Mouse (Mus musculus) midbrain, embryonic 13.5 days (tissue): ENCODE measurements around the gene Zfp292. TPM values are rescaled to one million over a fixed set of nuclear protein-coding genes. Genes with fewer than 3 reads are reported as not detected.

Experiments used
- ATAC-seq: fragments of 200-750 bp; cut with Nextera tagmentation; 2 replicates; pipeline ENCODE4 v1.8.0; 2017; ENCODE audit warnings: mild to moderate bottlenecking, moderate TSS enrichment, moderate library complexity
- H3K27ac ChIP-seq: fragments of 300-500 bp; sonication (generic); 2 replicates; pipeline ENCODE4 v1.5.1; 2015; ENCODE audit warnings: inconsistent platforms, mild to moderate bottlenecking, moderate library complexity
- H3K27me3 ChIP-seq: fragments of 300-500 bp; sonication (generic); 2 replicates; pipeline ENCODE4 v1.6.1; 2015; ENCODE audit warnings: mild to moderate bottlenecking, inconsistent platforms
- H3K36me3 ChIP-seq: fragments of 300-500 bp; sonication (generic); 2 replicates; pipeline ENCODE4 v1.6.1; 2015; ENCODE audit warnings: mild to moderate bottlenecking, inconsistent platforms
- H3K4me1 ChIP-seq: fragments of 300-500 bp; sonication (generic); replicated peaks from 2 replicates; pipeline ENCODE4 v1.6.1; 2015; ENCODE audit warnings: inconsistent platforms
- H3K4me2 ChIP-seq: fragments of 300-500 bp; sonication (generic); replicated peaks from 2 replicates; pipeline ENCODE4 v1.6.1; 2015; ENCODE audit warnings: moderate library complexity, mild to moderate bottlenecking, inconsistent platforms
- H3K4me3 ChIP-seq: fragments of 300-500 bp; sonication (generic); replicated peaks from 2 replicates; pipeline ENCODE4 v1.5.1; 2015; ENCODE audit warnings: mild to moderate bottlenecking, inconsistent platforms
- H3K9ac ChIP-seq: fragments of 300-500 bp; sonication (generic); replicated peaks from 2 replicates; pipeline ENCODE4 v1.6.1; 2015; ENCODE audit warnings: mild to moderate bottlenecking, inconsistent platforms
- H3K9me3 ChIP-seq: fragments of 300-500 bp; sonication (generic); 2 replicates; pipeline ENCODE4 v1.6.1; 2016; ENCODE audit warnings: mild to moderate bottlenecking, inconsistent platforms
- WGBS: fragments of 180-500 bp; shearing (Covaris S2); methylation state at CpG from one replicate; pipeline ENCODE4 v1.1.7; 2015; 5-methylcytosine and 5-hydroxymethylcytosine counted together
- polyA plus RNA-seq: library from polyadenylated mRNA; unstranded; fragments of >200 nt; fragmentation: Nextera tagmentation; extraction: Ambion mirVana; gene quantifications from 2 replicates; pipeline ENCODE4 v1.2.1, GENCODE M21; 2015

Gene Zfp292
- polyA plus RNA-seq, 1 experiment from 2014 or later: 40.3 TPM

- no peak overlapping the region for H3K9ac ChIP-seq
- no peak for ATAC-seq
- no peak overlapping the region for H3K4me2 ChIP-seq
- no peak overlapping the region for H3K4me3 ChIP-seq
- 24% methylated on average over 4 of the region's 4 CpGs for WGBS
- no peaks in the 10 kb centered on the region for H3K27me3 ChIP-seq
- H3K27ac ChIP-seq: no peak overlapping the region
- H3K9me3 ChIP-seq: no peaks in the 10 kb centered on the region
- no peaks in the 10 kb centered on the region for H3K36me3 ChIP-seq
- H3K4me1 ChIP-seq: peaks cover under 1% of the 10 kb centered on the region; the same call in 1 of the 2 replicates
Observed at GRCm38 (mm10) chr4:34782730-34783129, 100.0 kb downstream of the Zfp292 start.

GRCm38 (mm10) chr4:34777677-34778527 lies 104.9 kb downstream of the Zfp292 start, which contains the start of gene Smim8:
Gene Smim8 (minus strand): TSS chr4:34778423.
- Histone ChIP-seq H3K36me3 (no peaks in the 10 kb centered on the region), H3K4me2 (peak within 1 kb of the TSS; percentile 72), H3K4me1 (peaks cover 10% of the 10 kb centered on the region), H3K27ac (peak within 1 kb of the TSS; percentile 85), H3K27me3 (no peaks in the 10 kb centered on the region), H3K4me3 (peak within 1 kb of the TSS; percentile 67), H3K9me3 (no peaks in the 10 kb centered on the region), H3K9ac (peak within 1 kb of the TSS; percentile 71)
- ATAC-seq: peak; percentile 97
- 5% methylated on average over 40 of the region's 40 CpGs for WGBS

GRCm38 (mm10) chr4:34771652-34772371 lies 110.9 kb downstream of the Zfp292 start:
- peak overlapping the region; percentile 59 for H3K27ac ChIP-seq

GRCm38 (mm10) chr4:34756163-34756562 lies 126.6 kb downstream of the Zfp292 start, which contains the start of gene Gm136:
Gene Gm136 (minus strand): TSS chr4:34756263.
- 89% methylated on average over 1 of the region's 1 CpGs for WGBS
- H3K9ac ChIP-seq: no peak within 1 kb of the TSS
- no peaks in the 10 kb centered on the region for H3K36me3 ChIP-seq
- no peak within 1 kb of the TSS for H3K27ac ChIP-seq
- no peak within 1 kb of the TSS for H3K4me3 ChIP-seq
- H3K9me3 ChIP-seq: no peaks in the 10 kb centered on the region
- no peak for ATAC-seq
- H3K27me3 ChIP-seq: no peaks in the 10 kb centered on the region
- H3K4me2 ChIP-seq: no peak within 1 kb of the TSS
- H3K4me1 ChIP-seq: no peaks in the 10 kb centered on the region

More at GRCm38 (mm10) chr4:34771652-34772371, 110.9 kb downstream of the Zfp292 start:
- H3K9ac ChIP-seq: no peak overlapping the region
- peaks cover 8% of the 10 kb centered on the region for H3K36me3 ChIP-seq
- H3K4me2 ChIP-seq: no peak overlapping the region
- 0 out of 2 replicates have a peak, but pooled peaks have one; percentile 69 for ATAC-seq
- no peaks in the 10 kb centered on the region for H3K27me3 ChIP-seq
- 6% methylated on average over 8 of the region's 8 CpGs for WGBS
- H3K4me1 ChIP-seq: peaks cover 11% of the 10 kb centered on the region
- H3K4me3 ChIP-seq: no peak overlapping the region
- H3K9me3 ChIP-seq: no peaks in the 10 kb centered on the region

Other genes with a start within 250 kb of the Zfp292 start
- 54.6 and 55.3 TPM in 2 replicates for gene Slc35a1, start 195.5 kb downstream of the Zfp292 start, polyA plus RNA-seq
- gene Cfap206, start 152.8 kb downstream of the Zfp292 start, polyA plus RNA-seq: 1.3 and 1.4 TPM in 2 replicates
- gene Gm136, start 126.7 kb downstream of the Zfp292 start, polyA plus RNA-seq: not detected in 2 replicates
- gene Smim8, start 104.5 kb downstream of the Zfp292 start, polyA plus RNA-seq: 46.6 and 53.3 TPM in 2 replicates
- gene Cga, start 10.8 kb upstream of the Zfp292 start, polyA plus RNA-seq: not detected in 2 replicates